Mouse (Mus musculus): ENCODE data around the gene Mb21d2. TPM values are rescaled to one million over a fixed set of nuclear protein-coding genes. Genes with fewer than 3 reads are reported as not detected.

The Mb21d2 gene
- polyA plus RNA-seq, 1 experiment from 2014 or later, result 1.3 TPM

DNA sequence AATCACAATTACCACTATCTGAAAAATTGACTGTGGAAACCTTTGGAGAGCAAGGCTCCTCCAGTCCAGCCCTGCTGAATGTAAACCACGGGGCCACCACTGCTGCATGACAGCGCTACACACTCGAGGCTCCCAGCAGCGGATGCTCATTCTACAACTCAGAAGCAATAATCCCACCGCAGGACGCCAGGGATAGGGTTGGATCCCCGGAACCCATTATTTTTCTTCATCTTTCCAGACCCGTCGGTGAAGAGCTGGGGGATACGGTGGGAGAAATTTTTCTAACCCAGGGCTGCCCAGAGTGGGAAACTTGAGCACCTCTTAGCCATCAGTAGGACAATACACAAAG lies 1.0 kb downstream of the Mb21d2 start:
- Histone ChIP-seq H3K36me3 (no peaks in the 10 kb centered on the region), H3K4me2 (peak overlapping the region; percentile 59), H3K9me3 (replicated peaks) (no peaks in the 10 kb centered on the region), H3K4me1 (replicated peaks) (0 out of 2 replicates have a peak, but pooled peaks cover 6% of the 10 kb centered on the region), H3K4me3 (replicated peaks) (peak overlapping the region; percentile 63), H3K27ac (no peak overlapping the region), H3K27me3 (peaks cover 44% of the 10 kb centered on the region), H3K9ac (no peak overlapping the region)
- WGBS (ENCODE audit: insufficient replicate concordance), result under 1% methylated on average over 10 of the region's 10 CpGs
- DNase-seq (no peak), ATAC-seq (ENCODE audit: low read depth) (no peak)

DNA sequence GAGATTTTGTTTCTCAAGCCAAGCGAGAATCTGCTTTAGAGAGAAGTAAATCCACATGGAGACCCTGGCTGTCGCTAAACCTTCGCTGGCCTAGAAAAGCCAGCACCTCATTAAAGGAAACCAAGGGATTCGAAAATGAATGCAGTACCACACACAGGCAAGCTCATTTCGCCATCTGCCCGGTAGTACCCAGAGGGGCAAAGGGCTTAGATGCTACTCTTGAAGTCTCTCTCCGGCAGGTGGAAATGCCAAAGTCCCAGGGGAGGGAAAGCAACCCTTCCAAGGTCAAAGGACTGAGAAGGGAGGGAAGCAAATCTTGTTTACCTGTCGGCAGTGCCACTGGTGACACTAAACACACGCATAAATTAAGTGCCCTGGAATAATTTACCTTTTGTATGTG lies 2.1 kb downstream of the Mb21d2 start:
- Histone ChIP-seq H3K9ac (no peak overlapping the region), H3K27me3 (peaks cover 44% of the 10 kb centered on the region), H3K4me3 (replicated peaks) (no peak overlapping the region), H3K27ac (no peak overlapping the region), H3K4me1 (replicated peaks) (0 out of 2 replicates have a peak, but pooled peaks cover 6% of the 10 kb centered on the region), H3K4me2 (no peak overlapping the region), H3K9me3 (replicated peaks) (no peaks in the 10 kb centered on the region), H3K36me3 (no peaks in the 10 kb centered on the region)
- DNase-seq, result no peak
- WGBS (ENCODE audit: insufficient replicate concordance), result 38% methylated on average over 9 of the region's 9 CpGs
- no peak for ATAC-seq (ENCODE audit: low read depth)

GRCm38 (mm10) chr16:28919320-28919885 lies 10.1 kb downstream of the Mb21d2 start:
- Histone ChIP-seq H3K27me3 (no peaks in the 10 kb centered on the region), H3K27ac (no peak overlapping the region), H3K4me3 (replicated peaks) (no peak overlapping the region), H3K9me3 (replicated peaks) (no peaks in the 10 kb centered on the region), H3K9ac (no peak overlapping the region), H3K4me1 (replicated peaks) (no peaks in the 10 kb centered on the region), H3K36me3 (no peaks in the 10 kb centered on the region), H3K4me2 (no peak overlapping the region)
- 75% methylated on average over 11 of the region's 11 CpGs for WGBS (ENCODE audit: insufficient replicate concordance)
- DNase-seq (no peak), ATAC-seq (ENCODE audit: low read depth) (no peak)

GRCm38 (mm10) chr16:28915362-28915761 lies 14.1 kb downstream of the Mb21d2 start:
- Histone ChIP-seq H3K27me3 (no peaks in the 10 kb centered on the region), H3K4me2 (no peak overlapping the region), H3K4me1 (replicated peaks) (no peaks in the 10 kb centered on the region), H3K4me3 (replicated peaks) (no peak overlapping the region), H3K36me3 (no peaks in the 10 kb centered on the region), H3K9me3 (replicated peaks) (no peaks in the 10 kb centered on the region), H3K27ac (no peak overlapping the region), H3K9ac (no peak overlapping the region)
- ATAC-seq (ENCODE audit: low read depth) (no peak), DNase-seq (no peak)
- 60% methylated on average over 7 of the region's 7 CpGs for WGBS (ENCODE audit: insufficient replicate concordance)

DNA sequence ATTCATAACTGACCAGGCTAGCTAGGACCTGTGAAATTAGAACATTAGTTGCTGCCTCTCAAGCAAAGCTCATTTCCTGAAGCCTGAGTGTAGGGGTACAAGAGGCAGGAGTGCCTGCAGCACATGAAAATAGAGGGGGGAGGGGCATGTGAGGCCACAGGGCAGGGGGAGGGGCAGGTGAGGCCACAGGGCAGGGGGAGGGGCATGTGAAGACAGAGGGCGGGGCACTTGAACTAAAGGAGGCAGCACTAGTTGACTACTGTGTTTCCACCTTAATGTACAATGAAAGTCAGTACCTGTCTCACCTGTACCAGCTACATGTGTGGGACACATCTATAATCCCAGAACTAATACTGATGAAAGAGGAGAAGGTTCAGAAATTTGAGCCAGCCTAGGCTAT lies 14.8 kb downstream of the Mb21d2 start:
- Histone ChIP-seq H3K9ac (no peak overlapping the region), H3K4me3 (replicated peaks) (no peak overlapping the region), H3K9me3 (replicated peaks) (no peaks in the 10 kb centered on the region), H3K27ac (no peak overlapping the region), H3K36me3 (no peaks in the 10 kb centered on the region), H3K4me2 (no peak overlapping the region), H3K4me1 (replicated peaks) (no peaks in the 10 kb centered on the region), H3K27me3 (no peaks in the 10 kb centered on the region)
- ATAC-seq (ENCODE audit: low read depth), result no peak
- 59% methylated on average over 1 of the region's 1 CpGs for WGBS (ENCODE audit: insufficient replicate concordance)
- no peak for DNase-seq

GRCm38 (mm10) chr16:28911414-28912050 lies 17.9 kb downstream of the Mb21d2 start:
- WGBS (ENCODE audit: insufficient replicate concordance), result 39% methylated on average over 15 of the region's 15 CpGs
- no peak overlapping the region for H3K27ac ChIP-seq
- no peaks in the 10 kb centered on the region for H3K27me3 ChIP-seq
- no peak overlapping the region for H3K9ac ChIP-seq
- H3K4me1 ChIP-seq (replicated peaks), result 0 out of 2 replicates have a peak, but pooled peaks cover under 1% of the 10 kb centered on the region
- H3K4me2 ChIP-seq, result no peak overlapping the region
- ATAC-seq (ENCODE audit: low read depth) (no peak), DNase-seq (no peak)
- no peaks in the 10 kb centered on the region for H3K36me3 ChIP-seq
- no peak overlapping the region for H3K4me3 ChIP-seq (replicated peaks)
- no peaks in the 10 kb centered on the region for H3K9me3 ChIP-seq (replicated peaks)

- no peak for ATAC-seq (ENCODE audit: low read depth)
Measured at GRCm38 (mm10) chr16:28906370-28907275, 22.9 kb downstream of the Mb21d2 start.

GRCm38 (mm10) chr16:28905567-28906289 lies 23.7 kb downstream of the Mb21d2 start:
- Histone ChIP-seq H3K9me3 (replicated peaks) (no peaks in the 10 kb centered on the region), H3K36me3 (no peaks in the 10 kb centered on the region), H3K27me3 (no peaks in the 10 kb centered on the region), H3K9ac (no peak overlapping the region), H3K4me1 (replicated peaks) (0 out of 2 replicates have a peak, but pooled peaks cover 3% of the 10 kb centered on the region), H3K4me2 (0 out of 2 replicates have a peak overlapping the region, but pooled peaks have one; percentile 14), H3K27ac (no peak overlapping the region; the same call in 1 of the 2 replicates), H3K4me3 (replicated peaks) (no peak overlapping the region)
- ATAC-seq (ENCODE audit: low read depth) (no peak), DNase-seq (no peak)
- WGBS (ENCODE audit: insufficient replicate concordance), result 58% methylated on average over 11 of the region's 11 CpGs

More at GRCm38 (mm10) chr16:28906370-28907275, 22.9 kb downstream of the Mb21d2 start:
- no peak overlapping the region for H3K9ac ChIP-seq
- H3K36me3 ChIP-seq, result no peaks in the 10 kb centered on the region
- 67% methylated on average over 7 of the region's 7 CpGs for WGBS (ENCODE audit: insufficient replicate concordance)
- H3K27ac ChIP-seq, result no peak overlapping the region
- H3K27me3 ChIP-seq, result no peaks in the 10 kb centered on the region
- H3K4me1 ChIP-seq (replicated peaks), result 0 out of 2 replicates have a peak, but pooled peaks cover 3% of the 10 kb centered on the region
- H3K4me2 ChIP-seq, result no peak overlapping the region
- no peak overlapping the region for H3K4me3 ChIP-seq (replicated peaks)
- no peak for DNase-seq
- H3K9me3 ChIP-seq (replicated peaks), result no peaks in the 10 kb centered on the region

DNA sequence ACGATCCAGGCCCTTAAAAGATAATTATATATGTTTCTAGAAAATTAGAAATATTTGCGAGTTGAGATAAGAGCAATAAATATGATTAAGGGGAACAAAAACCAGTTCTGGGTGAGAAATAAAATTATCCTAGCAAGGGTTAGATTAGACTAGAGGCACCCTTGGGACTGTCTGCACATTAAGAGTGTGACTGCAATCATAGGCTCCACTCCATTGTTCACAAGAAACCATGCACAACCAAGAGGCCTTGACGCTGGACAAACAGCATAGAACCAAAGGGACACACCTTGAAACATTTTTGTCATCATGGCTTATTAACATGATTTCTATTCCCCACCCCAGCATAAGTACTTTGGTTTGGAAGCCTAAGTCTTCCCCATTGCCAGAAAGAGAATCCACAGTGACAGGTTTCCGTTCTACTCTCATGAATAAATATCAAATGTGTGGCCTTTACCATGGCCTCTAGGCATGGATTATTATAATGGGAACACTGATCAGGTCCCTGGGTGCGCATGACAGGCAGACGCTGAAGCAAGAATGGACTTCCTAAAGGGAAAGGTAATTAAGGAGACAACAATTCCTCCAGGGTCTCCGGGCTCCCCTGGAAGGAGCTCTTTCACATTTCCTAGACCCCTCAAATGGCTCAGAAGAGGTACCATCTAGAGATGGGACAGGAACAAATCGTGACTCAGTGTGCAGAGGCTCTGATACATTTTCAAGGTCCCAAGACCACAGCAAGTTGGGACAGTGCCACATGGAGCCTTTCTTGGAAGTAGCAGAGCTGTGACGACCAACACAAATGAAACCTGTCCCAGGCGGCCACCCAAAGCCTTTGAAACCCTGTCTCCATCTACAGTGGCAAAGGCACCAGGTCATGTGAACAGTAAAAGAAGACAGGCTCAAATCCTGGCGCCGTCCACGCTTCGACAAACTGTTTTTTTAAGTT lies 26.6 kb downstream of the Mb21d2 start:
- ATAC-seq (ENCODE audit: low read depth) (no peak), DNase-seq (no peak)
- H3K27me3 ChIP-seq, result no peaks in the 10 kb centered on the region
- H3K4me3 ChIP-seq (replicated peaks), result no peak overlapping the region
- H3K4me1 ChIP-seq (replicated peaks), result 0 out of 2 replicates have a peak, but pooled peaks cover 3% of the 10 kb centered on the region
- 69% methylated on average over 14 of the region's 14 CpGs for WGBS (ENCODE audit: insufficient replicate concordance)
- H3K36me3 ChIP-seq, result no peaks in the 10 kb centered on the region
- H3K9me3 ChIP-seq (replicated peaks), result no peaks in the 10 kb centered on the region
- no peak overlapping the region for H3K27ac ChIP-seq
- no peak overlapping the region for H3K4me2 ChIP-seq
- H3K9ac ChIP-seq, result no peak overlapping the region

GRCm38 (mm10) chr16:28899161-28899540 lies 30.3 kb downstream of the Mb21d2 start:
- DNase-seq (no peak), ATAC-seq (ENCODE audit: low read depth) (no peak)
- H3K36me3 ChIP-seq, result no peaks in the 10 kb centered on the region
- H3K4me1 ChIP-seq (replicated peaks), result no peaks in the 10 kb centered on the region
- H3K9ac ChIP-seq, result no peak overlapping the region
- 68% methylated on average over 4 of the region's 4 CpGs for WGBS (ENCODE audit: insufficient replicate concordance)
- H3K27ac ChIP-seq, result no peak overlapping the region
- no peaks in the 10 kb centered on the region for H3K27me3 ChIP-seq
- no peak overlapping the region for H3K4me2 ChIP-seq
- no peaks in the 10 kb centered on the region for H3K9me3 ChIP-seq (replicated peaks)
- H3K4me3 ChIP-seq (replicated peaks), result no peak overlapping the region
